Mouse (Mus musculus) ovary, adult 18-20 months (tissue): Measurements from ENCODE around the gene Dus4l.

Experiments used
- DNase-seq: peaks from one replicate; pipeline ENCODE4 v3.0.0; 2022; ENCODE audit warnings: low spot score, mixed read lengths

Dus4l gene

GRCm38 (mm10) chr12:31592011-31592410 lies 62.6 kb downstream of the Dus4l start:
- DNase-seq = no peak
